Mouse (Mus musculus): Measurements from ENCODE around the gene Fubp3. TPM values are rescaled to one million over a fixed set of nuclear protein-coding genes. Genes with fewer than 3 reads are reported as not detected.

Gene Fubp3
- total RNA-seq, 2 experiments from 2014 or later, result 14.7 to 15.1 TPM

GRCm38 (mm10) chr2:31654854-31655559, 82.6 kb downstream of the Fubp3 start:
- intact Hi-C loops (cut with DNase I; ENCODE audit: low total_unique reads), result loop anchor here (2.0 kb wide), 1 partner anchor 168 kb away; no protein-coding TSS in a partner anchor
- peak; percentile 50 for DNase-seq

- no peak for DNase-seq
- intact Hi-C loops (cut with DNase I; ENCODE audit: low total_unique reads), result no loop called here
Observed at GRCm38 (mm10) chr2:31656374-31656773, 83.9 kb downstream of the Fubp3 start.

GRCm38 (mm10) chr2:31662939-31663803, 90.7 kb downstream of the Fubp3 start:
- DNase-seq, result no peak
- intact Hi-C loops (cut with DNase I; ENCODE audit: low total_unique reads), result no loop called here

- intact Hi-C loops (cut with DNase I; ENCODE audit: low total_unique reads), result no loop called here
- no peak for DNase-seq
Observed at GRCm38 (mm10) chr2:31663804-31664180, 91.3 kb downstream of the Fubp3 start.

Small RNA genes lying within 50 kb of the gene (microRNA-seq; reads per million reads assigned to microRNA genes)
- gene Mir6998, result 0 to 0.50 reads per million in 2 experiments

Other genes with a start within 250 kb of the Fubp3 start
- gene Ass1, start 102.4 kb upstream of the Fubp3 start, total RNA-seq (2021), result 1 to 10 TPM; 1.2 to 2.0 TPM
- gene Prdm12, start 67.4 kb downstream of the Fubp3 start, total RNA-seq (2021), result not detected
- gene Exosc2, start 98.1 kb downstream of the Fubp3 start, total RNA-seq (2021), result 1 to 10 TPM; 7.8 to 8.5 TPM
- 10 to 100 TPM; 25.5 to 28.4 TPM for gene Abl1, start 115.7 kb downstream of the Fubp3 start, total RNA-seq (2021)
- gene Qrfp, start 237.9 kb downstream of the Fubp3 start, total RNA-seq (2021), result not detected